Mouse (Mus musculus): ENCODE results near the gene Prss54. TPM values are rescaled to one million over a fixed set of nuclear protein-coding genes. Genes with fewer than 3 reads are reported as not detected.

Gene Prss54
- polyA plus RNA-seq, 1 experiment from 2014 or later, result not detected

DNA sequence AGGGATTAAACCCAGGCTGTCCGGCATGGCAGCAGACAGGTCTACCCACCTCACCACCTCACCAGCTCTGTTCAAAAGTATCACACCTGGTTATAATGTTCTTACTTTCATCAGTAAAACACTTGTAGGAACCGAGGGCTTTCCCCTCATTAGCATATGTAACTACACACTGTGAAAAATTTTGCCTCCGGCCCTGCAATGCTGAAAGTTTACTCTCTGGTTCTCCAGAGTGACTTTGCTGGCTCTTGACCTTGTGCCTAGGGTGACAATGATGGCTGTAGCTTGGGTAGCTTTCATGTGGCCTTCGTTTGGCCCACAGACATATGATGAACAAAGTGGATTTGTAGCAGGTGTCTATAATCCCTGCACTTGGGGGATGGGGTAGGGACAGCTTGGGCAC lies 29.2 kb downstream of the Prss54 start:
- no peak overlapping the region for H3K9ac ChIP-seq (ENCODE audit: low read length)
- no peak overlapping the region for H3K27ac ChIP-seq (ENCODE audit: low read depth, low read length)
- DNase-seq (ENCODE audit: low spot score) (no peak), ATAC-seq (replicated peaks; ENCODE audit: low FRiP score) (no peak)
- 81% methylated on average over 4 of the region's 4 CpGs for WGBS
- H3K36me3 ChIP-seq (ENCODE audit: control insufficient read depth, insufficient read depth, low read length), result no peaks in the 10 kb centered on the region
- no peak overlapping the region for H3K4me3 ChIP-seq (ENCODE audit: low read depth, low read length)
- no peaks in the 10 kb centered on the region for H3K27me3 ChIP-seq (ENCODE audit: control insufficient read depth, insufficient read depth, low read length)
- H3K4me2 ChIP-seq (ENCODE audit: low read depth, low read length, severe bottlenecking), result no peak overlapping the region
- no peaks in the 10 kb centered on the region for H3K4me1 ChIP-seq (replicated peaks; ENCODE audit: control insufficient read depth, insufficient read depth, low read length)
- H3K9me3 ChIP-seq (ENCODE audit: control insufficient read depth, low read length), result no peaks in the 10 kb centered on the region

DNA sequence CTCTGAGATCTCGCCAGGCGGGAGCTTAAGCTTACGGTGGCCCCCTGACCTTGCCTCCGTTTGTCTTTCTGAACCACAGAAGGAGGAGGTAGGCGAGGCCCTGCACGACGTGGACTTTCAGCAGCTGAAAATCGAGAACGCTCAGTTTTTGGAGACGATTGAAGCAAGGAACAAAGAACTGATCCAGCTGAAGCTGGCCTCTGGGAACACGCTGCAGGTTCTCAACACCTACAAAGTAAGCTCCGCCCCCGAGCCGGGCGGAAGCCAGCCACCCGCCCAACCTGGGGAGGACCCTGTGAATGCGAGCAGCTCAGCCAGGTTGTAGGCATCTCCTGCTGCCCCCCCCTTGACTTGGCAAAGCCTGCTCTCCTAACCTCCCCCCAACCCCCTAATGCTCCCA lies 30.3 kb downstream of the Prss54 start:
- no peak for ATAC-seq (replicated peaks; ENCODE audit: low FRiP score)
- no peaks in the 10 kb centered on the region for H3K27me3 ChIP-seq (ENCODE audit: control insufficient read depth, insufficient read depth, low read length)

DNA sequence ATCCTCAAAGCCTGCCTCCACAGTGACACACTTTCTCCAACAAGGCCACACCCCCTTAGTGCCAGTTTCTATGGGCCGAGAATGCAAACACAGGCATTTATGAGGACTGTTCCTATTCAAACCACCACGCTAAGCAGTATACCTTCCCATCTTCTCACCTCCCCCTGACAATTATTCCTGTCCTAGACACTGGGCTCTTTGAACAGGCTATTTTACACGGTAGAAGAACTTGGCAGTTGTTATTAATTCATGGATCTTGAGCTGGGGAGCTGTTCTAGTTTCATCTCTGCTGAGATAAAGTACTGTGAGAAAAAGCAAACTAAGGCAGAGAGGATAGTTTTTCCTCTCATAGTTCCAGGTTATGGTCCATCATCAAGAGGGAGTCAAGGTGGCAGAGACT lies 33.1 kb downstream of the Prss54 start:
- H3K4me3 ChIP-seq (ENCODE audit: low read depth, low read length), result no peak overlapping the region
- H3K27ac ChIP-seq (ENCODE audit: low read depth, low read length), result no peak overlapping the region
- no peaks in the 10 kb centered on the region for H3K27me3 ChIP-seq (ENCODE audit: control insufficient read depth, insufficient read depth, low read length)
- H3K9ac ChIP-seq (ENCODE audit: low read length), result no peak overlapping the region
- H3K36me3 ChIP-seq (ENCODE audit: control insufficient read depth, insufficient read depth, low read length), result no peaks in the 10 kb centered on the region
- H3K9me3 ChIP-seq (ENCODE audit: control insufficient read depth, low read length), result no peaks in the 10 kb centered on the region
- DNase-seq (ENCODE audit: low spot score) (no peak), ATAC-seq (replicated peaks; ENCODE audit: low FRiP score) (no peak)
- no peak overlapping the region for H3K4me2 ChIP-seq (ENCODE audit: low read depth, low read length, severe bottlenecking)
- 80% methylated on average over 3 of the region's 3 CpGs for WGBS
- no peaks in the 10 kb centered on the region for H3K4me1 ChIP-seq (replicated peaks; ENCODE audit: control insufficient read depth, insufficient read depth, low read length)

More for the DNA sequence above, 30.3 kb downstream of the Prss54 start:
- no peaks in the 10 kb centered on the region for H3K36me3 ChIP-seq (ENCODE audit: control insufficient read depth, insufficient read depth, low read length)
- no peak overlapping the region for H3K4me2 ChIP-seq (ENCODE audit: low read depth, low read length, severe bottlenecking)
- no peak overlapping the region for H3K4me3 ChIP-seq (ENCODE audit: low read depth, low read length)
- H3K9ac ChIP-seq (ENCODE audit: low read length), result no peak overlapping the region
- no peak overlapping the region for H3K27ac ChIP-seq (ENCODE audit: low read depth, low read length)
- 79% methylated on average over 17 of the region's 17 CpGs for WGBS
- H3K9me3 ChIP-seq (ENCODE audit: control insufficient read depth, low read length), result no peaks in the 10 kb centered on the region
- DNase-seq (ENCODE audit: low spot score), result no peak
- H3K4me1 ChIP-seq (replicated peaks; ENCODE audit: control insufficient read depth, insufficient read depth, low read length), result no peaks in the 10 kb centered on the region

DNA sequence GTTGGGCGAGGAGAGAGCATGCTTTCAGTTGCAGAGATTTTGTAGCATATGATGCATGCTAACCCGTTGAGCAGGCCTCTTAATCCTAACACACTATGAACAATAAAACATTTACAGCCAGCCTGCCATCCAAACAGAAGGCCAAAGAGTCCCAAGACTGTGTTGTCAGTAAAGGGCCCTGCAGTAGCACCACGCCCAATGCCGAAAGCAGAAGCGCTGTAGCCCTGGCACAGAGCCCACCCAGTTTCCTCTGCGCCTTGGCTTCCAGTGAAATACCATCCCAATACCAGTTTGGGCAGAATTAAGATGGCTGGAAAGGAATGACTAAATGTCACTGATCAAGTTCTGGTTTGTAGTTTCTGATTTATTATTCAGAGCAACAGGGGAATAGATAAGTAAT lies 33.9 kb downstream of the Prss54 start:
- Histone ChIP-seq H3K4me2 (ENCODE audit: low read depth, low read length, severe bottlenecking) (no peak overlapping the region), H3K27me3 (ENCODE audit: control insufficient read depth, insufficient read depth, low read length) (no peaks in the 10 kb centered on the region), H3K9me3 (ENCODE audit: control insufficient read depth, low read length) (no peaks in the 10 kb centered on the region), H3K36me3 (ENCODE audit: control insufficient read depth, insufficient read depth, low read length) (no peaks in the 10 kb centered on the region), H3K4me3 (ENCODE audit: low read depth, low read length) (no peak overlapping the region), H3K4me1 (replicated peaks; ENCODE audit: control insufficient read depth, insufficient read depth, low read length) (no peaks in the 10 kb centered on the region), H3K9ac (ENCODE audit: low read length) (no peak overlapping the region), H3K27ac (ENCODE audit: low read depth, low read length) (no peak overlapping the region)
- WGBS, result 89% methylated on average over 6 of the region's 6 CpGs
- DNase-seq (ENCODE audit: low spot score) (no peak), ATAC-seq (replicated peaks; ENCODE audit: low FRiP score) (no peak)

DNA sequence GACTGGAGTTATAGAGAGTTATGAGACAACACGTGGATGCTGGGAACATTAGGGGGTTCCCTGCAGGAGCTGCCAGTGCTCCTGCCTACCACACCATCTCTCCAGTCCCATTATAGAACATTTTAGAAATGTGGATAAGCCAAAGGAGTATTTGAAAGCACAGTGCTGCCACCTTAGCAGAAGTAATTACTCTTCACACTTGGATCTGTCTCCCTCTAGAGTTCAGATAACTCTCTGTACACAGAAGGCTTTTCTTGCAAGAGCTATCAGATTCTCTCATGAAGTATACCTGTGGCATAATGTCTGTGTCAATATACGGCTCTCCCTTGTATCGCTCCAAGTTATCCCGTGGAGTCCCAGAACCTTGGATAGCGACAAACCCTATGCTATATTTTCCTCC lies 36.7 kb downstream of the Prss54 start:
- no peaks in the 10 kb centered on the region for H3K36me3 ChIP-seq (ENCODE audit: control insufficient read depth, insufficient read depth, low read length)
- no peak for DNase-seq (ENCODE audit: low spot score)
- no peaks in the 10 kb centered on the region for H3K4me1 ChIP-seq (replicated peaks; ENCODE audit: control insufficient read depth, insufficient read depth, low read length)
- no peak overlapping the region for H3K9ac ChIP-seq (ENCODE audit: low read length)
- no peak for ATAC-seq (replicated peaks; ENCODE audit: low FRiP score)
- no peak overlapping the region for H3K4me2 ChIP-seq (ENCODE audit: low read depth, low read length, severe bottlenecking)
- no peaks in the 10 kb centered on the region for H3K27me3 ChIP-seq (ENCODE audit: control insufficient read depth, insufficient read depth, low read length)
- no peak overlapping the region for H3K4me3 ChIP-seq (ENCODE audit: low read depth, low read length)
- 85% methylated on average over 5 of the region's 5 CpGs for WGBS
- no peaks in the 10 kb centered on the region for H3K9me3 ChIP-seq (ENCODE audit: control insufficient read depth, low read length)
- no peak overlapping the region for H3K27ac ChIP-seq (ENCODE audit: low read depth, low read length)

DNA sequence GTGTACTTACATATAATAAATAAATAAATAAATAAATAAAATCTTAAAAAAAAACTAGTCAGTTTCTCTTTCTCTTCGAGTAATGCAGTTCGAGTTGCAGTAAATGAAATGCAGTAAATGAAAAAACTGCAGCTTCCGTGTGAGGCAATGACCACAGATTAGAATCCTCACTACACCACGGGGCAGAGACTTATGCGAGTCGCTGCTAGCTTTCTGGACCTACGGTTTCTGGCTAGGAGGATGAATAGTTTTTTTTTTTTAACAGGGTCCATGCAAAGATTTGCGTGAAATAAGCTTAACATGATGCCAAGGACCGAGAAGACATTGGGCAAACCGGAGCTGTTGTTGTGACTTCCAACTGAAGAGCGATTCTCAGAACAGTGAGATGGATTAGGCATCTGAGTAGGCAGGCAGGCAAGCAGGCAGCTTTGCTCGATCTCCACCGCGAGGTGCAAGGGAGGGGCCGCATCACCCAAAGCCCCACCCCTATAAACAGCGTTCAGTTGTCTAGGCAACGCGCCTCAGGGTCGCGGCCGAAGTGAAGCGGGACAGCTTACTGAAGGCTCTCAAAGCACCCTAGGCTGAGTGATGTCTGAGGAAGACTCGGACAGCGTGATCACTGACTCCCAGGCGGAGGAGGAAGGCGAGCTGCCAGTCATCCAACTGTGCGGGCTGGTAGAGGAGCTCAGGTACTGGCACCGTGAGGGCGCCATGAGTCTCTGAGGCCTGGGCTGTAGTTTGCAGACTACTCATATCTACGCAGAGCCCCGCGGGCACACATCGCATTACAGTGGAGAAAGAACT lies 42.4 kb downstream of the Prss54 start, which contains the start of gene Ccdc113:
TSS of gene Ccdc113 (plus strand) at position 502 of the 804 bp plus-strand sequence.
- peak within 1 kb of the TSS; percentile 41; the same call in 1 of the 2 replicates for H3K9ac ChIP-seq (ENCODE audit: low read length)
- H3K27ac ChIP-seq (ENCODE audit: low read depth, low read length), result no peak within 1 kb of the TSS
- H3K36me3 ChIP-seq (ENCODE audit: control insufficient read depth, insufficient read depth, low read length), result no peaks in the 10 kb centered on the region
- peak within 1 kb of the TSS; percentile 39 for H3K4me3 ChIP-seq (ENCODE audit: low read depth, low read length)
- WGBS, result 6% methylated on average over 33 of the region's 33 CpGs
- no peaks in the 10 kb centered on the region for H3K4me1 ChIP-seq (replicated peaks; ENCODE audit: control insufficient read depth, insufficient read depth, low read length)
- H3K4me2 ChIP-seq (ENCODE audit: low read depth, low read length, severe bottlenecking), result peak within 1 kb of the TSS; percentile 70
- DNase-seq (ENCODE audit: low spot score) (peak; percentile 81), ATAC-seq (replicated peaks; ENCODE audit: low FRiP score) (peak; percentile 88)
- H3K27me3 ChIP-seq (ENCODE audit: control insufficient read depth, insufficient read depth, low read length), result no peaks in the 10 kb centered on the region
- no peaks in the 10 kb centered on the region for H3K9me3 ChIP-seq (ENCODE audit: control insufficient read depth, low read length)

DNA sequence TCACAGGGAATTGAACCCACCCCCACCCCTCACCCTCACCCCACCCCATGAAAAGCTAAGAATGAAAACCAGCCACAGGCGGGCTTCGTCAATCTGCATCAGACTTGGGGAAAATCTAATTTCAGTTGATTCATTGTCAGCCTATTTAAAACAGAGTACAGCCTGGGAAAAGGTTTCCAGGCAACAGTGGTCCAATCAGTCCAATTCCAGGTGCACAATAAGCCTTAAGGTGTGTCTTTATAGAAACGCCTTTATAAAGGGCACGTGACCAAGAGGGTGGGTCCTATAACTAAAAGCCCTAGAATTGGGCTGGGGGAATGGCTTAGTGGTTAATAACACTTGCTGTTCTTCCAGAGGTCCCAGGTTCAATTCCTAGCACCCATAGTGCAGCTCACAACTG lies 43.9 kb downstream of the Prss54 start:
- 63% methylated on average over 4 of the region's 4 CpGs for WGBS
- Histone ChIP-seq H3K27ac (ENCODE audit: low read depth, low read length) (no peak overlapping the region), H3K4me2 (ENCODE audit: low read depth, low read length, severe bottlenecking) (no peak overlapping the region), H3K9me3 (ENCODE audit: control insufficient read depth, low read length) (no peaks in the 10 kb centered on the region), H3K27me3 (ENCODE audit: control insufficient read depth, insufficient read depth, low read length) (no peaks in the 10 kb centered on the region), H3K36me3 (ENCODE audit: control insufficient read depth, insufficient read depth, low read length) (no peaks in the 10 kb centered on the region), H3K4me1 (replicated peaks; ENCODE audit: control insufficient read depth, insufficient read depth, low read length) (no peaks in the 10 kb centered on the region), H3K4me3 (ENCODE audit: low read depth, low read length) (no peak overlapping the region), H3K9ac (ENCODE audit: low read length) (no peak overlapping the region)
- ATAC-seq (replicated peaks; ENCODE audit: low FRiP score) (no peak), DNase-seq (ENCODE audit: low spot score) (no peak)

DNA sequence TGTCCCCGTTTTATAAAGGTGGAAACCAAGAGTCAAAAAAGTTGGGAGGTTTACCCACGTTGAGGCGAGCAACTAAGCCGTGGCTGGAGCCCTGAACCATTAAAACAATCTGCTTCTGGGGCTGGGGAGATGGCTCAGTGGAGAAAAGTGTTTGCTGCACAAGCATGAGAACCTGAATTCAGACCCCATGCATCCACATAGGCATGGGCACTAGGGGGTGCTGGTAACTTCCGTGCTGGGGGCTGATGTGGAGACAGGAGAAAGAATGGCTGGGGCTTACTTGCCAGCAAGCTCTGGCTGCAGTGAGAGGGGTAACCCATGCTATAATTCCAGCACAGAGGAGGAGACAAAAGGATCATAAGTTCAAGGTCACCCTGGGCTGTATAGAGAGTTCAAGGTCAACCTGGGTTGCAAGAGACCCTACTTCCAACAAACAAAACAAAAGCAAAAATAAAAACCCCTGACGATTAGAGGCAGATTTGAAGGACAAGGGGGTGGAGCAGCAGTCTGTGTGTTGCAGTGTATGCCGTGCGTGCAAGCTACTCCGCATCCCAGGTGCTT lies 47.3 kb downstream of the Prss54 start:
- H3K27me3 ChIP-seq (ENCODE audit: control insufficient read depth, insufficient read depth, low read length), result no peaks in the 10 kb centered on the region
- no peak overlapping the region for H3K9ac ChIP-seq (ENCODE audit: low read length)
- H3K4me3 ChIP-seq (ENCODE audit: low read depth, low read length), result no peak overlapping the region
- H3K4me1 ChIP-seq (replicated peaks; ENCODE audit: control insufficient read depth, insufficient read depth, low read length), result no peaks in the 10 kb centered on the region
- no peaks in the 10 kb centered on the region for H3K36me3 ChIP-seq (ENCODE audit: control insufficient read depth, insufficient read depth, low read length)
- DNase-seq (ENCODE audit: low spot score) (no peak), ATAC-seq (replicated peaks; ENCODE audit: low FRiP score) (no peak)
- WGBS, result 65% methylated on average over 9 of the region's 9 CpGs
- no peak overlapping the region for H3K4me2 ChIP-seq (ENCODE audit: low read depth, low read length, severe bottlenecking)
- H3K9me3 ChIP-seq (ENCODE audit: control insufficient read depth, low read length), result no peaks in the 10 kb centered on the region
- H3K27ac ChIP-seq (ENCODE audit: low read depth, low read length), result no peak overlapping the region

DNA sequence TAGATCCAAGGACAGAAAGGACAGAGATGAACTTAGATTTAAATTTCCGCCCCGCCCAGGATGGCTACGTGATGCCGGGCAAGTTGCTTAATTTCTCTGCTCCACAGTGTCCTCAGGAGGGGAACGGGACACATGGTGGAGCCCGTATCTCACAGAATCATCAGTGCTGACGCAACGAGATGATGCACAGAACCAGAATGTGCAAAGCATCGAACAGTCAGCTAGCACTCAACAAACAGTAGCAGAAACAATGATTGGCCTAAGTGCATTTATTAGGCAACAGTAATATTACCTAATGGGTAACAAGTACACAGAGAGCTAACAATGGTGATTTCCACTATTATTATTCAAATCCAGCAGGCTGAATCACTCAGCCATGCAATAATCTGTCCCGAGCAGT lies 47.9 kb downstream of the Prss54 start:
- Histone ChIP-seq H3K4me2 (ENCODE audit: low read depth, low read length, severe bottlenecking) (no peak overlapping the region), H3K36me3 (ENCODE audit: control insufficient read depth, insufficient read depth, low read length) (no peaks in the 10 kb centered on the region), H3K4me1 (replicated peaks; ENCODE audit: control insufficient read depth, insufficient read depth, low read length) (no peaks in the 10 kb centered on the region), H3K9ac (ENCODE audit: low read length) (no peak overlapping the region), H3K27ac (ENCODE audit: low read depth, low read length) (no peak overlapping the region), H3K27me3 (ENCODE audit: control insufficient read depth, insufficient read depth, low read length) (no peaks in the 10 kb centered on the region), H3K9me3 (ENCODE audit: control insufficient read depth, low read length) (no peaks in the 10 kb centered on the region), H3K4me3 (ENCODE audit: low read depth, low read length) (no peak overlapping the region)
- DNase-seq (ENCODE audit: low spot score), result no peak
- ATAC-seq (replicated peaks; ENCODE audit: low FRiP score), result no peak
- 83% methylated on average over 10 of the region's 10 CpGs for WGBS

All from forebrain, embryonic 11.5 days (tissue).